Mouse (Mus musculus) CH12.LX (cell line): ENCODE results near the gene Atg10.

Experiments
- CTCF ChIP-seq, 2 experiments: IDR thresholded peaks in 1 of 2; conservative IDR thresholded peaks in 1 of 2; 2 replicates each; pipeline ENCODE4 v1.5.1; 2011 to 2012; ENCODE audit warnings: low read depth in 2 of 2, low read length in 2 of 2, improper control_type of control experiment in 1 of 2, inconsistent platforms in 1 of 2, mild to moderate bottlenecking in 1 of 2, moderate library complexity in 1 of 2
- JUN ChIP-seq: IDR thresholded peaks from 2 replicates; pipeline ENCODE4 v1.6.1; 2011; ENCODE audit warnings: low read depth, mild to moderate bottlenecking, low read length, improper control_type of control experiment, moderate library complexity; ENCODE audit not compliant: insufficient read depth
- POLR2A ChIP-seq: IDR thresholded peaks from 2 replicates; pipeline ENCODE4 v1.6.1; 2011; ENCODE audit warnings: low read depth, mild to moderate bottlenecking, improper control_type of control experiment, low read length
- POLR2AphosphoS2 ChIP-seq: IDR thresholded peaks from 2 replicates; pipeline ENCODE4 v1.6.1; 2011; ENCODE audit warnings: low read depth, low read length, improper control_type of control experiment
- TCF12 ChIP-seq: IDR thresholded peaks from 2 replicates; pipeline ENCODE4 v1.6.1; 2014; ENCODE audit warnings: low read depth, mild to moderate bottlenecking, inconsistent platforms, low read length, improper control_type of control experiment
- ZMIZ1 ChIP-seq: IDR thresholded peaks from 2 replicates; pipeline ENCODE4 v1.6.1; 2012; ENCODE audit warnings: low read depth, mild to moderate bottlenecking, inconsistent platforms, low read length, improper control_type of control experiment

DNA sequence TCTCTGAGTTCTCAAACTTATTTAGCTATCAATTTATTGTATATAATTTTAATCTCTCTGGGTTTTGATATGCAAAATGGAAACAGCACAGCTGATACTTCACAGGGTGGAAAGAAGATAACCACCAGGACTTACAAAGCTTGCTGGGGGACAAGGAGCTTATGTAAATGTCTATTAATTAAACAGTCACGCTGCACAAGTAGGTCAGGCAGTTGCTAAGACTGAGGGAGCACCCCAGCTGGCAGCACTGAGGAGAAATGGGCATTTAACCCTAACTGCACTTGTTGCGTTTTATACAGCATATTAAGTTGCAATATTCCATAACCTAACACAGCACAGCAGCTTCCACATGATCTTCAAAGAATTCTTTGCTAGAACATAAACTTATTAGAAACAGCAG is 264.9 kb downstream of the Atg10 start:
- no peak for TF ChIP-seq ZMIZ1
- no peak for TF ChIP-seq POLR2AphosphoS2
- no peak for TF ChIP-seq CTCF (conservative IDR thresholded peaks at IDR 0.05 in 1 of 2, IDR thresholded peaks at IDR 0.05 in 1 of 2; ENCODE audit: low read depth in 2 of 2, low read length in 2 of 2)
- TF ChIP-seq POLR2A = no peak
- no peak for TF ChIP-seq JUN
- TF ChIP-seq TCF12 = no peak
